Mouse (Mus musculus) megakaryocyte, embryonic 14.5 days (primary cell): ENCODE data around the gene Ntm. TPM values are rescaled to one million over a fixed set of nuclear protein-coding genes. Genes with fewer than 3 reads are reported as not detected.

ENCODE experiments used
- H3K27me3 ChIP-seq: replicated peaks from 2 replicates; pipeline ENCODE3; 2012; ENCODE audit warnings: inconsistent platforms
- H3K36me3 ChIP-seq: replicated peaks from 2 replicates; pipeline ENCODE3; 2012; ENCODE audit warnings: low read length, inconsistent platforms, mixed read lengths
- H3K4me1 ChIP-seq: 2 replicates; pipeline ENCODE4 v1.6.1; 2012; ENCODE audit warnings: inconsistent platforms
- H3K4me3 ChIP-seq: replicated peaks from 2 replicates; pipeline ENCODE3; 2012; ENCODE audit warnings: moderate library complexity, mild to moderate bottlenecking, inconsistent platforms
- H3K9me3 ChIP-seq: 2 replicates; pipeline ENCODE4 v1.6.1; 2012; ENCODE audit warnings: inconsistent platforms
- FLI1 ChIP-seq: IDR thresholded peaks from 2 replicates; pipeline ENCODE4 v1.6.1; 2012; ENCODE audit warnings: low read length, inconsistent platforms, mixed read lengths
- GATA1 ChIP-seq: IDR thresholded peaks from 3 replicates; pipeline ENCODE4 v1.6.1; 2012; ENCODE audit warnings: mixed read lengths, low read length, inconsistent platforms, borderline replicate concordance
- polyA plus RNA-seq: library from polyadenylated mRNA; stranded (reverse); fragments of >175 nt; gene quantifications from 2 replicates; pipeline ENCODE4 v1.2.3, GENCODE M21; 2012; ENCODE audit warnings: low replicate concordance; ENCODE audit not compliant: insufficient read depth

The Ntm gene
- polyA plus RNA-seq, 1 experiment = not detected

DNA sequence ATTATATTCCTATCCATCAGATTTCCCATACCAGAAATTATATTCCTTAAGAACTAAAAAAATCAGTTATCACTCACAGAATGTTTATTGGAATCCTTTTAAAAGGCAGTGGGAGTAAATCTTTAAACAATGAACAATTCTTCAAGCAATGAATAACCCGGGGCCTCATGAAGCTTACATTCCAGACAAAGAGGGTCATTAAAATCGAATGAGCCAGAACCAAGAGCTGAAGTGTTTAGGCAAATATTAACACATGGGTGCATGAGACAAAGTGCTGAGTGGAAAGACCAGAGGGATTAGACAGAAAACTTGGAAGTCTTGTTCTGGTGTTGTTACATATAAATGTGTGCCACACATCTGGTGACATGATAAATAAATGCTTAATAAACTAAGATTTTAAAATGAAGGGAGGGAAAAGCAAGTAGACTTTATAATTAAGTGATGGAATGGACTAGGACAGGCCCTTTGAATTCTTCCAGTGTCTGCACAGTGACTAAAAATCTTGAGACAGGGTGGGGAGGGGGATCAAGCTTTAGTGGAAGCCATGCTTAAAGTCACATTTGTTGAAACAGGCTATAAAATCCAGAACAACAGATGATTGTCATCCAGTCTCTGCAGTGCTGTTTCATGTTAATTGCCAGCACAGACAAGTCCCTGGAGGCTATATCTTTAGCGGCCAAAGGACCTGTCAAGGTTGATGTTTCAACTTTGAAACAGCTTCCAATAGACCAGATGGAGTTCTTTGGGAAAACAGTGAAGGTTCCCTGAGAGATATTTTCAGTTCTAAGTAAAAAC, 630.4 kb downstream of the Ntm start:
- Histone ChIP-seq H3K4me3 (no peak overlapping the region), H3K36me3 (no peaks in the 10 kb centered on the region), H3K9me3 (no peaks in the 10 kb centered on the region), H3K4me1 (no peaks in the 10 kb centered on the region), H3K27me3 (no peaks in the 10 kb centered on the region)
- TF ChIP-seq GATA1 = no peak
- no peak for TF ChIP-seq FLI1

DNA sequence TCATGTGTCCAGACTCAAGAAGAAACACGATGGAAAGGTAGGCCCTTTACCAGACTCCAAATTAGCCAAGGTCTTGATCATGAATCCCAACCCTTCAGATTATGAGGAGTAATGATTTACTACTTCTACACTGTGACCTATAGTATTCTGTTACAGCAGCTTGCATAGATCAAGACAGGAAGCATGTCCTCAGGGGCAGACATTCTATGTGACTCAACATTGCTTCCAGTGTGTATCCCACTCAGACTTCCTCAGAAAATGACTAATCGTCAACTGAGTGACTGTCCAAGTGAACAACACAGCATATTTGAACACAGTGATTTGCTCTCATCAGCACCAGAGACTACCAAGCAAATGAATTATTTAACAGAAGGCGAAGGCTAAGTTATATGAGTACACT, 632.5 kb downstream of the Ntm start:
- Histone ChIP-seq H3K4me3 (no peak overlapping the region), H3K4me1 (no peaks in the 10 kb centered on the region), H3K36me3 (no peaks in the 10 kb centered on the region), H3K27me3 (no peaks in the 10 kb centered on the region), H3K9me3 (no peaks in the 10 kb centered on the region)
- no peak for TF ChIP-seq GATA1
- no peak for TF ChIP-seq FLI1

GRCm38 (mm10) chr9:29326283-29326682, 636.7 kb downstream of the Ntm start:
- Histone ChIP-seq H3K27me3 (no peaks in the 10 kb centered on the region), H3K36me3 (no peaks in the 10 kb centered on the region), H3K4me3 (no peak overlapping the region), H3K4me1 (no peaks in the 10 kb centered on the region), H3K9me3 (no peaks in the 10 kb centered on the region)
- TF ChIP-seq GATA1 (no peak), FLI1 (no peak)

DNA sequence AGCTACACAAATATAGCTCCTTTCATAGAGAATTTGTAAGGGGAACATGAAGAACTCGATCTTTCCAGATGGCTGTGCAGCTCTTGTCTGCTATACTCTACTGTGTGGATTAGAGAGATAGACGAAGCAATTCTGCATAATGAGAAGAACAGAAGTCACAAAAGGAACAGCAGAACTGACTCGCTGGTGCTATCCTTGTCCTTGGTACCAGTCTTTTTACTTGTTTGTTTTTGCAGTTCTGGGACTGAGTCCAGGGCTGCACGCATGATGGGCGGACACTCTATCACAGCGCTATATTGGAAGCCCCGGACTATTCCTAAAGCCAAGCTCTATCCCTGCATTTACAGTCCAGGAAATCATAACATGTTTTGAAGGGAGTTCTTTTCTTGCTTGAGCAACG, 637.8 kb downstream of the Ntm start:
- TF ChIP-seq FLI1 (no peak), GATA1 (no peak)

GRCm38 (mm10) chr9:29319197-29319596, 643.7 kb downstream of the Ntm start:
- no peaks in the 10 kb centered on the region for H3K27me3 ChIP-seq
- no peaks in the 10 kb centered on the region for H3K36me3 ChIP-seq
- H3K4me3 ChIP-seq = no peak overlapping the region
- no peak for TF ChIP-seq GATA1
- no peak for TF ChIP-seq FLI1
- H3K9me3 ChIP-seq = no peaks in the 10 kb centered on the region
- no peaks in the 10 kb centered on the region for H3K4me1 ChIP-seq

More for the DNA sequence above, 637.8 kb downstream of the Ntm start:
- Histone ChIP-seq H3K4me1 (no peaks in the 10 kb centered on the region), H3K4me3 (no peak overlapping the region), H3K27me3 (no peaks in the 10 kb centered on the region), H3K36me3 (no peaks in the 10 kb centered on the region), H3K9me3 (no peaks in the 10 kb centered on the region)

DNA sequence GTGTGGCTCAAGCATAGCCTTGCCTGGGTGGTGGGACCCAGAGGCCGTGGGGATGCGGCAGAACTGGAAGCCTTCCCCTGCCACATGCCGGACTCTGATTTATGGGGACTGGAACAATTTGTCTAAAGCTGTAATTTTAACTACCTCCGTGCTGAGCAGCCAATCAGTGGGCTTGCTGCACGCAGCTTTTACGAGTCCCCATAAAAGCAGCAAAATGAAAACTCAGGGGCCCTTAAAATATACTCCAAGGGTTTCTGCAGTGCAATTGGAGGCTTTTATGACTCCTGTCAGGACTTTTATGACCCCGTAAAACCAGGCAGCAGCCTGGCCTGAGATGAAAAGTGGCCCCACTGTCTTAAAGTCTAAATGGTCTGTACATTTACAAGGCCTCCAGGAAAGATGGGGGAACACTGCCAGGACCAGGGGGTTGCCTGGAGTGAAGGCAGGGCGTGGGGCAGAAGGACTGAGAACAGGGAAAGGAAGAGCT, 644.2 kb downstream of the Ntm start:
- H3K4me3 ChIP-seq = no peak overlapping the region
- H3K9me3 ChIP-seq = no peaks in the 10 kb centered on the region
- H3K4me1 ChIP-seq = no peaks in the 10 kb centered on the region
- H3K27me3 ChIP-seq = no peaks in the 10 kb centered on the region
- no peak for TF ChIP-seq FLI1
- TF ChIP-seq GATA1 = no peak
- H3K36me3 ChIP-seq = no peaks in the 10 kb centered on the region

DNA sequence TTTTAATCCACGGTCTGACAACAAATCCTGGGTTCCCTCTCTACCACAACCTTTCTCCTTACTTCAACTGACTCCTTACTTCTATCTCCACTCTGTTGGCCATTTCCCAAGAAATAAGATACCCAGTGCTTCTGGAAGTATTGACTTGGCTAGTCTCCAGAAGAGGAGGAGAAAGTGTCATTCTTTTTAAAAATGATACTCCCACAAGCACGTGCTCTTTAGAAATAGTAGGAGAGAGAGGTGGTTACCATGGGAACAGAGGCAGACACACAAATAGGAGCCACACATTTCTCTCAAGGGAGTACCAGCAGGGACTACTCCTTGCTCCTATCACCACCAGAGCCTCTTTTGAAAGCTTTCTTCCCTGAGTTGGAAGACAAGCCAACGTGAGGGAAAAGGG, 645.3 kb downstream of the Ntm start:
- Histone ChIP-seq H3K4me1 (no peaks in the 10 kb centered on the region), H3K4me3 (no peak overlapping the region), H3K9me3 (no peaks in the 10 kb centered on the region), H3K27me3 (no peaks in the 10 kb centered on the region), H3K36me3 (no peaks in the 10 kb centered on the region)
- no peak for TF ChIP-seq GATA1
- TF ChIP-seq FLI1 = no peak

- Histone ChIP-seq H3K36me3 (no peaks in the 10 kb centered on the region), H3K9me3 (no peaks in the 10 kb centered on the region), H3K4me3 (no peak overlapping the region), H3K4me1 (no peaks in the 10 kb centered on the region), H3K27me3 (no peaks in the 10 kb centered on the region)
- TF ChIP-seq FLI1 (no peak), GATA1 (no peak)
These were observed 647.1 kb downstream of the Ntm start for GRCm38 (mm10) chr9:29315842-29316241.

- TF ChIP-seq FLI1 = no peak
- TF ChIP-seq GATA1 = no peak
- no peaks in the 10 kb centered on the region for H3K9me3 ChIP-seq
- H3K4me1 ChIP-seq = no peaks in the 10 kb centered on the region
- H3K36me3 ChIP-seq = no peaks in the 10 kb centered on the region
- H3K4me3 ChIP-seq = no peak overlapping the region
- no peaks in the 10 kb centered on the region for H3K27me3 ChIP-seq
These were observed 656.0 kb downstream of the Ntm start for GRCm38 (mm10) chr9:29306961-29307360.

- H3K27me3 ChIP-seq = no peaks in the 10 kb centered on the region
- no peaks in the 10 kb centered on the region for H3K4me1 ChIP-seq
- no peaks in the 10 kb centered on the region for H3K36me3 ChIP-seq
- no peaks in the 10 kb centered on the region for H3K9me3 ChIP-seq
- H3K4me3 ChIP-seq = no peak overlapping the region
- TF ChIP-seq FLI1 (no peak), GATA1 (no peak)
These were observed 664.6 kb downstream of the Ntm start for GRCm38 (mm10) chr9:29298340-29298739.

DNA sequence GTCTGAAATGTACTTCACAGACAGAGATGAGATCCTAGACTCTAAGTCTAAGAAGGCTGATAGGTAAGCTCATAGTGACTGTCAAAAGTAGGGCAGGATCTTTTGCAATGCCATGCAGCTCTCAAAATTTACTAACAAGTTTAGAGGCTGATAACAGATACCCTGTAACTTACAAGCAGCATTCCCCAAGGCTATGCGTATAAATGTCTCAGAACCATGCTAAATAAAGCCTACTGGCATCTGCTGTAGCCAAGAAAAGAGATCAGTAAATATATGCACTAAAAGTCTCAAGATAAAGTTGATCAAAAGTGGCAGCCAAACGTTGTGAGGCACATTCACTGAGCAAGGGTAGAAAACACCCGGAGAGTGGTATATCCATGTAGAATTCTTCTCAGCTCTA, 666.2 kb downstream of the Ntm start:
- Histone ChIP-seq H3K27me3 (no peaks in the 10 kb centered on the region), H3K4me3 (no peak overlapping the region), H3K36me3 (no peaks in the 10 kb centered on the region), H3K9me3 (no peaks in the 10 kb centered on the region), H3K4me1 (no peaks in the 10 kb centered on the region)
- TF ChIP-seq GATA1 (no peak), FLI1 (no peak)
